Mouse (Mus musculus) ES-E14 (cell line): ENCODE data around the gene Tbl1xr1. TPM values are rescaled to one million over a fixed set of nuclear protein-coding genes. Genes with fewer than 3 reads are reported as not detected.

Experiments used
- DNase-seq: peaks from one replicate; pipeline ENCODE4 v3.0.0-alpha.2; 2013; ENCODE audit warnings: low read depth, low spot score
- H3K27ac ChIP-seq: 2 replicates; pipeline ENCODE4 v1.5.1; 2012; ENCODE audit warnings: low read depth, mild to moderate bottlenecking, low read length, moderate library complexity, mixed read lengths; ENCODE audit not compliant: poor library complexity, insufficient read depth, severe bottlenecking
- H3K36me3 ChIP-seq: 2 replicates; pipeline ENCODE4 v1.6.1; 2012; ENCODE audit warnings: mild to moderate bottlenecking, low read length, moderate library complexity, mixed read lengths; ENCODE audit not compliant: control insufficient read depth, poor library complexity, insufficient read depth, severe bottlenecking
- H3K4me1 ChIP-seq, 2 experiments: fragments of 150-350 bp in 1 of 2; sonication (generic) in 1 of 2; 2 replicates each; pipeline ENCODE4 v1.6.1; 2012; ENCODE audit warnings: low read length in 2 of 2, mild to moderate bottlenecking in 1 of 2, mixed read lengths in 1 of 2; ENCODE audit not compliant: control insufficient read depth in 2 of 2, insufficient read depth in 2 of 2, poor library complexity in 1 of 2
- H3K4me3 ChIP-seq, 2 experiments: fragments of 150-350 bp in 1 of 2; sonication (generic) in 1 of 2; 2 replicates each; pipeline ENCODE4 v1.5.1; 2012; ENCODE audit warnings: low read length in 2 of 2, low read depth in 1 of 2, mild to moderate bottlenecking in 1 of 2, mixed read lengths in 1 of 2; ENCODE audit not compliant: insufficient read depth in 1 of 2, poor library complexity in 1 of 2, severe bottlenecking in 1 of 2
- H3K9ac ChIP-seq: 2 replicates; pipeline ENCODE4 v1.6.1; 2012; ENCODE audit warnings: low read depth, mild to moderate bottlenecking, low read length, mixed read lengths; ENCODE audit not compliant: poor library complexity, insufficient read depth, severe bottlenecking
- H3K9me3 ChIP-seq: fragments of 150-350 bp; sonication (generic); 2 replicates; pipeline ENCODE4 v1.6.1; 2012; ENCODE audit warnings: low read depth, mild to moderate bottlenecking, low read length; ENCODE audit not compliant: control insufficient read depth, insufficient read depth
- CHD2 ChIP-seq: IDR thresholded peaks from 2 replicates; pipeline ENCODE4 v1.6.1; 2014; ENCODE audit warnings: mild to moderate bottlenecking, low read depth, low read length, inconsistent platforms
- HCFC1 ChIP-seq: IDR thresholded peaks from 2 replicates; pipeline ENCODE4 v1.6.1; 2012; ENCODE audit warnings: low read length, inconsistent platforms, borderline replicate concordance; ENCODE audit not compliant: insufficient read depth
- MAFK ChIP-seq: IDR thresholded peaks from 2 replicates; pipeline ENCODE4 v1.6.1; 2014; ENCODE audit warnings: mild to moderate bottlenecking, low read depth, low read length, inconsistent platforms; ENCODE audit not compliant: insufficient read depth
- ZC3H11A ChIP-seq: IDR thresholded peaks from 2 replicates; pipeline ENCODE4 v1.6.1; 2012; ENCODE audit warnings: low read depth, mild to moderate bottlenecking, inconsistent platforms, low read length, borderline replicate concordance
- ZNF384 ChIP-seq: IDR thresholded peaks from 2 replicates; pipeline ENCODE4 v1.6.1; 2012; ENCODE audit warnings: low read depth, low read length, inconsistent platforms
- in situ Hi-C, 2 experiments: fragments of 600-800 bp; cut with MboI; formaldehyde crosslinking; loops; one replicate each; pipeline ENCODE4 v1.15.1; 2025; ENCODE audit warnings: low sequenced_read_pairs in 2 of 2, inconsistent platforms in 1 of 2; ENCODE audit not compliant: unreplicated experiment in 2 of 2
- total RNA-seq: library from RNA; depleted of rRNA; stranded (reverse); fragments of 300-350 nt; gene quantifications from 2 replicates; pipeline ENCODE4 v1.2.3, GENCODE M21; 2012; rRNA removed

Gene Tbl1xr1
- 64.6 and 71.0 TPM in 2 replicates for total RNA-seq

GRCm38 (mm10) chr3:22076561-22076935 is at the start of gene Tbl1xr1:
Tbl1xr1 (plus strand) TSS chr3:22076652.
- in situ Hi-C loops = loop anchor here (5.0 to 10.0 kb wide), 2 partner anchors 139 to 142 kb away; no protein-coding TSS in a partner anchor
- peak within 1 kb of the TSS; percentile 100 for H3K27ac ChIP-seq
- TF ChIP-seq CHD2 = no peak
- TF ChIP-seq ZNF384 = no peak
- TF ChIP-seq ZC3H11A = no peak
- TF ChIP-seq MAFK = no peak
- H3K9me3 ChIP-seq = no peaks in the 10 kb centered on the region
- H3K4me1 ChIP-seq = peaks cover 8 to 17% of the 10 kb centered on the region in 2 experiments
- no peak for DNase-seq
- H3K9ac ChIP-seq = peak within 1 kb of the TSS; percentile 97
- peak within 1 kb of the TSS; percentile 91 to 98 for H3K4me3 ChIP-seq
- H3K36me3 ChIP-seq = peaks cover 7% of the 10 kb centered on the region; the same call in 1 of the 2 replicates

- H3K9me3 ChIP-seq = no peaks in the 10 kb centered on the region
- TF ChIP-seq ZC3H11A (no peak), ZNF384 (no peak), MAFK (no peak), CHD2 (no peak), HCFC1 (no peak)
- no peaks in the 10 kb centered on the region for H3K36me3 ChIP-seq
- peak overlapping the region; percentile 90 for H3K27ac ChIP-seq
- in situ Hi-C loops = no loop called here
- H3K4me1 ChIP-seq = peaks cover 7 to 18% of the 10 kb centered on the region in 2 experiments
- H3K4me3 ChIP-seq = no peak overlapping the region
- peak overlapping the region; percentile 47; the same call in 1 of the 2 replicates for H3K9ac ChIP-seq
- peak; percentile 68 for DNase-seq
Measured at GRCm38 (mm10) chr3:22038004-22038403, 38.4 kb upstream of the Tbl1xr1 start.

GRCm38 (mm10) chr3:22039036-22039795 is 37.2 kb upstream of the Tbl1xr1 start:
- TF ChIP-seq HCFC1 (no peak), ZC3H11A (no peak), CHD2 (no peak), MAFK (no peak), ZNF384 (no peak)
- H3K4me1 ChIP-seq = peaks cover 3 to 13% of the 10 kb centered on the region in 2 experiments
- in situ Hi-C loops = no loop called here
- H3K27ac ChIP-seq = no peak overlapping the region; the same call in 1 of the 2 replicates
- H3K36me3 ChIP-seq = no peaks in the 10 kb centered on the region
- H3K9me3 ChIP-seq = no peaks in the 10 kb centered on the region
- H3K9ac ChIP-seq = no peak overlapping the region
- DNase-seq = no peak
- peak overlapping the region in 1 of 2 experiments; percentile 35; a peak in 2 of 4 replicates for H3K4me3 ChIP-seq

- Histone ChIP-seq H3K4me3 (no peak overlapping the region), H3K9ac (no peak overlapping the region), H3K36me3 (no peaks in the 10 kb centered on the region), H3K27ac (no peak overlapping the region), H3K9me3 (no peaks in the 10 kb centered on the region), H3K4me1 (peaks cover 2 to 11% of the 10 kb centered on the region in 2 experiments; a peak in 3 of 4 replicates)
- TF ChIP-seq CHD2 (no peak), HCFC1 (no peak), ZC3H11A (no peak), MAFK (no peak), ZNF384 (no peak)
- in situ Hi-C loops = no loop called here
- no peak for DNase-seq
Measured at GRCm38 (mm10) chr3:22040627-22041026, 35.8 kb upstream of the Tbl1xr1 start.
